Mouse (Mus musculus): ENCODE measurements at regions not wholly inside any gene's neighbourhood (a gene's known extent, or its start where the extent isn't known, plus 50 kb on each side); places are given as distances from the start of the nearest gene placed in this dataset.

DNA sequence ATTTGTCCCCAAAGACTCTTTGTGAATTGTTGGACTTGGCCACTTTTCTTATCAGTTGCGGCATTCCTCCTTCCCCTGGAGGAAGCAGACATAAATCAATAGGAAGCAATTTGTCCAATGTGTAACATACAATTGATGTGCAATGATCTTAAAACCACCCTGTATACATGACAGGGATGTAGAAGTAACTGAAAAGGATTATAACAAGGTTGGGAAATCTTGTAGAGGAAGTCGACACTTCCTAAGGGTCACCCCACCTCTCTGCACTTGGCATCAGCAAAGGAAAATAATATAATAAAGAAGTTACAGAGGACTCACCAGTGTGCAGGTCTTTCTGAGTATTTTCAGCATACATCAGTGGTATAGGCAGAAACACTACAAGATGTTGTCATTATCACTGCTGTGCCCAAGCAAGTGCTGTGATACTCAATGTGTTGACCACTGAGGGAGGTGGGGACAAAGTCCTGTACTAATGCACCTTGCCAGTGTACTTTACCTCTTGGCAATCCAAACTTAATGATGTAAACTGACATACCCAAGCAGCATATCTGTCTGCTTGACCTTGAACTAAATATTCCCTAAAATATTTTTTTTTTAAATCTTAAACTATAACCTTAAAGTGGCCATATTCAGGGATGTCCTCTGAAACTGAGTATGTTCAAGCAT lies 198.9 kb downstream of the Rnf152 start:
- Histone ChIP-seq H3K36me3 (ENCODE audit: control insufficient read depth, insufficient read depth, low read length) (no peaks in the 10 kb centered on the region), H3K4me1 (ENCODE audit: control insufficient read depth, insufficient read depth, insufficient read length, low read length) (peaks cover 9% of the 10 kb centered on the region; the same call in 1 of the 2 replicates), H3K4me3 (ENCODE audit: low read depth, low read length) (no peak overlapping the region), H3K27me3 (ENCODE audit: control insufficient read depth, insufficient read depth, low read length) (no peaks in the 10 kb centered on the region), H3K27ac (ENCODE audit: insufficient read depth, low read depth, low read length) (no peak overlapping the region)
- TF ChIP-seq POLR2A (IDR thresholded peaks at IDR 0.05; ENCODE audit: low read depth, low read length) (no peak), CTCF (IDR thresholded peaks at IDR 0.05; ENCODE audit: extremely low read depth, insufficient read length, insufficient replicate concordance, low read depth, low read length) (no peak)
- WGBS: 53% methylated on average over 2 of the region's 2 CpGs

DNA sequence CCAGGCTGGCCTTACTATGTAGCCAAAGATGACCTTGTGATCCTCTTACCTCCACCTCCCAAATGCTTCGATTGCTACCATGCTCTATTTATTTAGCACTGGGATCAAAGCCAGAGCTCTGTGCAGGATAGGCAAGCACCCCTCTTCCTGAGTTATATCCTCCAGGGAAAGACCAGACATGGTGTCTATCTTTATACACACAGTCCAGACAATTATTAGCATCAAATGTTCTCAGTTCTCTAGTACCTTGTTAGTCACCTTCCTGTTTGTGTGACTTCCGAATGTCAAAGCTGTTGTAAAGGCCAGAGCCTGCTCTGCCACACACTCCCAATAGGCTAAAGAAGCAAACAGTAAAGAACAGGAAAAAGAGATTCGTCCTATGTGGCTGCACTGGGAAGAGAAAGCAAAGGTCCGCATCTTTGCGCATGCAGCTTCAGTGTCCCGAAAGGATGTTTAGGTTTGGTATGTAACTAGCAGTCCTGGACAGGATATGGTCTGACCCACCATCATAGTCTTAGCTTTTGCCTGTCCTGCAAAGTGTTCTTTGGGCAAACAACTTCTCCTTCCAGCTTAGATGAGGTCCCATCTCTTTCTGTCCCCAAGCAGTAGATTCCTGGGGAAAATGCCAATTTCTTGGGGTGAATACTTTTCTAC lies 204.2 kb downstream of the Rnf152 start:
- no peaks in the 10 kb centered on the region for H3K27me3 ChIP-seq (ENCODE audit: control insufficient read depth, insufficient read depth, low read length)
- H3K4me3 ChIP-seq (ENCODE audit: low read depth, low read length): no peak overlapping the region
- H3K27ac ChIP-seq (ENCODE audit: insufficient read depth, low read depth, low read length): no peak overlapping the region
- no peaks in the 10 kb centered on the region; the same call in 1 of the 2 replicates for H3K4me1 ChIP-seq (ENCODE audit: control insufficient read depth, insufficient read depth, insufficient read length, low read length)
- TF ChIP-seq CTCF (IDR thresholded peaks at IDR 0.05; ENCODE audit: extremely low read depth, insufficient read length, insufficient replicate concordance, low read depth, low read length): no peak
- no peak for TF ChIP-seq POLR2A (IDR thresholded peaks at IDR 0.05; ENCODE audit: low read depth, low read length)
- WGBS: 71% methylated on average over 6 of the region's 6 CpGs
- no peaks in the 10 kb centered on the region for H3K36me3 ChIP-seq (ENCODE audit: control insufficient read depth, insufficient read depth, low read length)

DNA sequence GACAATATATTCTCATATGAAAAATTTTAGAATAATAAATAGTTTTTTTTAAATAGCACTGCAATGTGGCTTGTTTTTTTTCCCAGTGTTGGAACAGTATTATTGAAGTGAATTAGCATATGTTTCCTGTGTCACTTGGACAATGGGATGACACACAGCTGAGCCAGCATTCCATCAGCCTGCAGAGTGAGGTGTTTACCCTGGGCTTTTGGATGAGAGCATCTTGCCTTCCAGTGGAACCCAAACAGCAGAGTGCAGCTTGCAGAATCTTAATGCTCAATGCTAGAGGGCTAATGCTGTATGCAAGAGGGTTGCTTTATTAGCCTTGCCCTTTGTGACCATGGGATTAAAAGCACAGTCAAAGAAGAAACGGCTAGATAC lies 205.1 kb downstream of the Rnf152 start:
- H3K36me3 ChIP-seq (ENCODE audit: control insufficient read depth, insufficient read depth, low read length): no peaks in the 10 kb centered on the region
- no peaks in the 10 kb centered on the region for H3K4me1 ChIP-seq (ENCODE audit: control insufficient read depth, insufficient read depth, insufficient read length, low read length)
- TF ChIP-seq POLR2A (IDR thresholded peaks at IDR 0.05; ENCODE audit: low read depth, low read length): no peak
- 38% methylated on average over 1 of the region's 1 CpGs for WGBS
- H3K4me3 ChIP-seq (ENCODE audit: low read depth, low read length): no peak overlapping the region
- no peaks in the 10 kb centered on the region for H3K27me3 ChIP-seq (ENCODE audit: control insufficient read depth, insufficient read depth, low read length)
- H3K27ac ChIP-seq (ENCODE audit: insufficient read depth, low read depth, low read length): no peak overlapping the region

DNA sequence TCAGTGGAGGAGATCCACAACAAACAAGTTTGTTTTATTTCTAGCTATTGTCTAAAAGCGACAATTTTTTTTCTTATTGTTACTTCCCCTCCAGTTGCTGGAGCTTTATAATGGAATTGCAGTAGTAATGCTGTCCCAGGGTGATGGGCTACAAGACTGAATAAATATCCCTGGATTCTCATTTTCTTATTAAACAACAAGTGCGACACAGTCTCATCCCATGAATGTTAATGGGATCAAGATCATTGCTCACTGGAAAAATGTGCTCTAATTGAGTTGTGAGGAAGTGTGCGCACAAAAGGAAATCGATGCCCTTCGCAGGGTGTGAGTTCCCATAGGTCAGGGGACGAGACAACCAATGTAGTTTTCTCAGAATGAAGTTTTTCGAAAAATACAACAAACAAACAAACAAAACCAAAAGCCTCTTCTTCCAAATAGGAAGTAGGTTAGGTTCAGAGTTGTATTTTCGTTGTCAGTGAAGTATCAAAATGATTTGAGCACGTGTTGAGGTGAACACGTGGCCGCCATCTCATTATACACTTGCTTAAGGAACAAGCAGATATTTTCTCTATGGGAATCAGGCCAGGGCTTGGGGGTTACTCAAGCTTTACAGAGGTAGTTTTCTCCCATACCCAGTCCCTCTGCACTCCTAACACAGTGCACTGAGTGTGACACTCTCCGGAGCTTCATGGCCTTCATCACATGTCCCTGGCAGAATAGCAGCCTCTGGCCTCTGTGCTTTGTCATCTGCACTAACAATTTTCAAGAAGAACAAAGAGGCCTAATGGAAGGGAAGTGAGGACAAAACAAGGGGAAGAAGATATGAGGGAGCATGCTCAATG lies 205.7 kb downstream of the Rnf152 start:
- no peaks in the 10 kb centered on the region for H3K4me1 ChIP-seq (ENCODE audit: control insufficient read depth, insufficient read depth, insufficient read length, low read length)
- WGBS: 89% methylated on average over 12 of the region's 12 CpGs
- H3K27ac ChIP-seq (ENCODE audit: insufficient read depth, low read depth, low read length): no peak overlapping the region
- H3K4me3 ChIP-seq (ENCODE audit: low read depth, low read length): no peak overlapping the region
- no peak for TF ChIP-seq POLR2A (IDR thresholded peaks at IDR 0.05; ENCODE audit: low read depth, low read length)
- no peak for TF ChIP-seq CTCF (IDR thresholded peaks at IDR 0.05; ENCODE audit: extremely low read depth, insufficient read length, insufficient replicate concordance, low read depth, low read length)
- H3K36me3 ChIP-seq (ENCODE audit: control insufficient read depth, insufficient read depth, low read length): no peaks in the 10 kb centered on the region
- no peaks in the 10 kb centered on the region for H3K27me3 ChIP-seq (ENCODE audit: control insufficient read depth, insufficient read depth, low read length)

DNA sequence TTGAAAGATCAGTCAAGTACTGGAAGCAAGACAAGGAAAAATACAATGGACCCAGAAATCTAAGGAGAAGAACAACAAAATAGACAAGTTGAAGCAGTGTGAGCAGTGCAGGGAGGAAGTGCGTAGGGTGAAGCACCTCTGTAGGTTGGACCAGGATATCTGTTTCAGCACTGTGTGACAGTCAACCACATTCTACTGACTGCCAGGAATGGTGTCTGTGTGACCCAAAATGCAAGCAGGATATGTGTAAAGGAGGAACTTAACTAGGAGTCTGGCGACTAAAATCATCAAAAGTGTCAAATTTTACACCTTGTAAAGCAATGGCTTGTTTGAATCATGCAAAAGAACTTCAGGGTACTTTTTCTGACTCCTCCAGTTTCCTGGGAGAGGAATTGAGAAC lies 207.7 kb downstream of the Rnf152 start:
- H3K27me3 ChIP-seq (ENCODE audit: control insufficient read depth, insufficient read depth, low read length): no peaks in the 10 kb centered on the region
- 85% methylated on average over 2 of the region's 2 CpGs for WGBS

DNA sequence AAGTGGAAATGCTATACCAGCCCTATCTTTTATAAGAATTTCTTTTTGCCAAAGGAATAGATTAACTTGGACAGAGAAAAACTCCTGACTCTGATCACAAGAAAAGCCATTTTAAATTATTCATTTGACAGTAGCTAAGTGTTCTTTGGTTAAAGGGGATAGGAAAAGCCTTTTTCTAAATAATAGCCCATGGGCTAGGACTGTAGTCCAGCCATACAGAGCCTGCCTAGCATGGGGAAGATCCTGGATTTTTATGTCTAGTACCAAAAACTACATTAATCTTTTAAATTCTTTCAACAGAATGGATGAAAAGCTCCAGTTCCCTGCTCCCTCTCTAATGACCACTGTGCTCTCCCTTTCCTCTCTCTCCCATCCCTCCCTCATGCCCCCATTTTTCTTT lies 208.5 kb downstream of the Rnf152 start:
- Histone ChIP-seq H3K4me3 (ENCODE audit: low read depth, low read length) (no peak overlapping the region), H3K27me3 (ENCODE audit: control insufficient read depth, insufficient read depth, low read length) (no peaks in the 10 kb centered on the region), H3K27ac (ENCODE audit: insufficient read depth, low read depth, low read length) (no peak overlapping the region), H3K4me1 (ENCODE audit: control insufficient read depth, insufficient read depth, insufficient read length, low read length) (no peaks in the 10 kb centered on the region), H3K36me3 (ENCODE audit: control insufficient read depth, insufficient read depth, low read length) (no peaks in the 10 kb centered on the region)
- TF ChIP-seq POLR2A (IDR thresholded peaks at IDR 0.05; ENCODE audit: low read depth, low read length) (no peak), CTCF (IDR thresholded peaks at IDR 0.05; ENCODE audit: extremely low read depth, insufficient read length, insufficient replicate concordance, low read depth, low read length) (no peak)

More for the DNA sequence above, 207.7 kb downstream of the Rnf152 start:
- no peak for TF ChIP-seq POLR2A (IDR thresholded peaks at IDR 0.05; ENCODE audit: low read depth, low read length)
- no peak for TF ChIP-seq CTCF (IDR thresholded peaks at IDR 0.05; ENCODE audit: extremely low read depth, insufficient read length, insufficient replicate concordance, low read depth, low read length)
- Histone ChIP-seq H3K27ac (ENCODE audit: insufficient read depth, low read depth, low read length) (no peak overlapping the region), H3K4me1 (ENCODE audit: control insufficient read depth, insufficient read depth, insufficient read length, low read length) (no peaks in the 10 kb centered on the region), H3K36me3 (ENCODE audit: control insufficient read depth, insufficient read depth, low read length) (no peaks in the 10 kb centered on the region), H3K4me3 (ENCODE audit: low read depth, low read length) (no peak overlapping the region)

DNA sequence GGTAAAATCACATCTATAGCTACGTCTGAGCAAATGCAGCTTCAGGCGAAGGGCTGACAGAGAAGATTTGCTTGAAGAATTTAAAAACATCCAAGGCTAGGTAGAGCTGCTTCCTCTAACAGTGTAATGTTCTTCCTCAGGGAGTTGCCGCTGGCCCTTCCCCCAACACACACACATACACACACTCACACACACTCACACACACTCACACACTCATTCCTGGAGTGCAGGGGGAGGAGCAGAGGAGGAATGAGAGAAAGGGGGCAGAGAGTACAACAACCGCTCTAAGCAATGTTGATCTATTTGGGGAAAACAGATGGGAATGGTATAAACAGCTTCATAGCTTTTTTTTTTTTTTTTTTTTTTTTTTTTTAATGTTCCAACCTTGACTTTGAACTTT lies 232.6 kb downstream of the Rnf152 start:
- no peak for TF ChIP-seq POLR2A (IDR thresholded peaks at IDR 0.05; ENCODE audit: low read depth, low read length)
- TF ChIP-seq CTCF (IDR thresholded peaks at IDR 0.05; ENCODE audit: extremely low read depth, insufficient read length, insufficient replicate concordance, low read depth, low read length): no peak

More for the DNA sequence above, 232.6 kb downstream of the Rnf152 start:
- Histone ChIP-seq H3K4me3 (ENCODE audit: low read depth, low read length) (no peak overlapping the region), H3K27ac (ENCODE audit: insufficient read depth, low read depth, low read length) (peak overlapping the region; percentile 34; the same call in 1 of the 2 replicates), H3K36me3 (ENCODE audit: control insufficient read depth, insufficient read depth, low read length) (no peaks in the 10 kb centered on the region), H3K27me3 (ENCODE audit: control insufficient read depth, insufficient read depth, low read length) (no peaks in the 10 kb centered on the region), H3K4me1 (ENCODE audit: control insufficient read depth, insufficient read depth, insufficient read length, low read length) (peaks cover 4% of the 10 kb centered on the region; the same call in 1 of the 2 replicates)
- WGBS: 69% methylated on average over 4 of the region's 4 CpGs
